Mouse (Mus musculus) stomach, postnatal 0 days (tissue): ENCODE results near the gene Pcnx3.

Source experiments
- CTCF ChIP-seq: IDR thresholded peaks from 2 replicates; pipeline ENCODE4 v1.5.1; 2016; ENCODE audit warnings: antibody characterized with exemption, low read depth, mild to moderate bottlenecking, moderate library complexity
- EP300 ChIP-seq: optimal IDR thresholded peaks from 2 replicates; pipeline ENCODE3; 2016; ENCODE audit warnings: antibody characterized with exemption

GRCm38 (mm10) chr19:5730314-5731186 lies 41.8 kb upstream of the Pcnx3 start:
- no peak for TF ChIP-seq CTCF
- TF ChIP-seq EP300 = no peak
